Mouse (Mus musculus) CH12.LX (cell line): ENCODE results near the gene Alk.

Experiments
- BHLHE40 ChIP-seq: IDR thresholded peaks from 2 replicates; pipeline ENCODE4 v1.6.1; 2011; ENCODE audit warnings: mild to moderate bottlenecking, low read depth, low read length, improper control_type of control experiment
- CHD2 ChIP-seq: IDR thresholded peaks from 2 replicates; pipeline ENCODE4 v1.6.1; 2011; ENCODE audit warnings: low read length, improper control_type of control experiment
- CTCF ChIP-seq, 2 experiments: IDR thresholded peaks in 1 of 2; conservative IDR thresholded peaks in 1 of 2; 2 replicates each; pipeline ENCODE4 v1.5.1; 2011 to 2012; ENCODE audit warnings: low read depth in 2 of 2, low read length in 2 of 2, improper control_type of control experiment in 1 of 2, inconsistent platforms in 1 of 2, mild to moderate bottlenecking in 1 of 2, moderate library complexity in 1 of 2
- JUN ChIP-seq: IDR thresholded peaks from 2 replicates; pipeline ENCODE4 v1.6.1; 2011; ENCODE audit warnings: low read depth, mild to moderate bottlenecking, low read length, improper control_type of control experiment, moderate library complexity; ENCODE audit not compliant: insufficient read depth
- JUND ChIP-seq: conservative IDR thresholded peaks from 2 replicates; pipeline ENCODE4 v1.6.1; 2011; ENCODE audit warnings: low read depth, low read length, improper control_type of control experiment
- POLR2A ChIP-seq: IDR thresholded peaks from 2 replicates; pipeline ENCODE4 v1.6.1; 2011; ENCODE audit warnings: low read depth, mild to moderate bottlenecking, improper control_type of control experiment, low read length
- POLR2AphosphoS2 ChIP-seq: IDR thresholded peaks from 2 replicates; pipeline ENCODE4 v1.6.1; 2011; ENCODE audit warnings: low read depth, low read length, improper control_type of control experiment
- SIN3A ChIP-seq: IDR thresholded peaks from 2 replicates; pipeline ENCODE4 v1.6.1; 2012; ENCODE audit warnings: low read length, improper control_type of control experiment, inconsistent platforms
- TCF12 ChIP-seq: IDR thresholded peaks from 2 replicates; pipeline ENCODE4 v1.6.1; 2014; ENCODE audit warnings: low read depth, mild to moderate bottlenecking, inconsistent platforms, low read length, improper control_type of control experiment
- USF1 ChIP-seq: IDR thresholded peaks from 2 replicates; pipeline ENCODE4 v1.6.1; 2014; ENCODE audit warnings: low read depth, mild to moderate bottlenecking, inconsistent platforms, low read length, improper control_type of control experiment
- ZC3H11A ChIP-seq: IDR thresholded peaks from 2 replicates; pipeline ENCODE4 v1.6.1; 2012; ENCODE audit warnings: low read depth, mild to moderate bottlenecking, inconsistent platforms, low read length, improper control_type of control experiment

DNA sequence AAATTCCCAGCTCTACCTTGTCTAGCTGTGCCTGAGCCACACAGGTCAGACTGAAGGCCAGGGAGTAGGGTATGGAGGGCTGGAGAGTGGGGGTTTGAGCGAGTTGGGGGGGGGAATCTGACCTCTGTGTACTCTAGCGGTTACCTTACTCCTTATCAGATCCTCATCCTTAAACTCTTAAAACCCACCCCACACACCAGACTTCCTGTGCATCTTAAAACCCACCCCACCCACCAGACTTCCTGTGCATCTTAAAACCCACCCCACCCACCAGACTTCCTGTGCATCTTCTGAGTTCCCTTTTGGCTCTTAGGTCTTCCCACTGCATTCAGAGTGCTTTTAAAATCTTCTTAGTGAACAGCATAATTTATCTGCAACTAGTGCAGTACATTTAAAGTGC is 422.0 kb downstream of the Alk start:
- TF ChIP-seq JUND (no peak), JUN (no peak), CTCF (conservative IDR thresholded peaks at IDR 0.05 in 1 of 2, IDR thresholded peaks at IDR 0.05 in 1 of 2; ENCODE audit: low read depth in 2 of 2, low read length in 2 of 2) (no peak), CHD2 (no peak), POLR2A (peak; percentile 65), ZC3H11A (no peak), BHLHE40 (no peak), SIN3A (peak; percentile 58; the same call in 1 of the 2 replicates), POLR2AphosphoS2 (no peak), USF1 (no peak), TCF12 (no peak; the same call in 1 of the 2 replicates)
